Mouse (Mus musculus): ENCODE measurements around the gene Cpsf2. TPM values are rescaled to one million over a fixed set of nuclear protein-coding genes. Genes with fewer than 3 reads are reported as not detected.

Cpsf2 gene
- total RNA-seq, 1 experiment: 30.5 TPM

GRCm38 (mm10) chr12:101972230-101972629 lies 3.6 kb upstream of the Cpsf2 start:
- Histone ChIP-seq H3K4me3 (ENCODE audit: insufficient read depth in 1 of 2, low read depth in 1 of 2, low read length in 2 of 2, poor library complexity in 1 of 2, severe bottlenecking in 1 of 2) (no peak overlapping the region), H3K36me3 (ENCODE audit: control insufficient read depth, insufficient read depth, low read length, poor library complexity, severe bottlenecking) (peaks cover 8% of the 10 kb centered on the region), H3K9ac (ENCODE audit: insufficient read depth, low read depth, low read length, poor library complexity, severe bottlenecking) (0 out of 2 replicates have a peak overlapping the region, but pooled peaks have one; percentile 26), H3K4me1 (ENCODE audit: control insufficient read depth in 2 of 2, insufficient read depth in 2 of 2, low read length in 2 of 2, poor library complexity in 1 of 2) (peaks cover 0 to 4% of the 10 kb centered on the region in 2 experiments; a peak in 1 of 4 replicates), H3K27ac (ENCODE audit: insufficient read depth, low read depth, low read length, poor library complexity, severe bottlenecking) (no peak overlapping the region), H3K9me3 (ENCODE audit: control insufficient read depth, insufficient read depth, low read depth, low read length) (no peaks in the 10 kb centered on the region)
- TF ChIP-seq HCFC1 (IDR thresholded peaks at IDR 0.05; ENCODE audit: borderline replicate concordance, insufficient read depth, low read length) (no peak), ZNF384 (IDR thresholded peaks at IDR 0.05; ENCODE audit: low read depth, low read length) (no peak), MAFK (IDR thresholded peaks at IDR 0.05; ENCODE audit: insufficient read depth, low read depth, low read length) (0 out of 2 replicates have a peak, but pooled peaks have one; percentile 59), CHD2 (IDR thresholded peaks at IDR 0.05; ENCODE audit: low read depth, low read length) (no peak)
- no peak for DNase-seq (ENCODE audit: low read depth, low spot score)
- in situ Hi-C loops (cut with MboI; ENCODE audit: low sequenced_read_pairs in 2 of 2, unreplicated experiment in 2 of 2): no loop called here

- TF ChIP-seq CHD2 (IDR thresholded peaks at IDR 0.05; ENCODE audit: low read depth, low read length) (no peak), ZNF384 (IDR thresholded peaks at IDR 0.05; ENCODE audit: low read depth, low read length) (no peak), MAFK (IDR thresholded peaks at IDR 0.05; ENCODE audit: insufficient read depth, low read depth, low read length) (no peak), HCFC1 (IDR thresholded peaks at IDR 0.05; ENCODE audit: borderline replicate concordance, insufficient read depth, low read length) (no peak), ZC3H11A (IDR thresholded peaks at IDR 0.05; ENCODE audit: borderline replicate concordance, low read depth, low read length) (no peak)
- H3K9me3 ChIP-seq (ENCODE audit: control insufficient read depth, insufficient read depth, low read depth, low read length): no peaks in the 10 kb centered on the region
- in situ Hi-C loops (cut with MboI; ENCODE audit: low sequenced_read_pairs in 2 of 2, unreplicated experiment in 2 of 2): no loop called here
- peak overlapping the region; percentile 85 to 87 for H3K4me3 ChIP-seq (ENCODE audit: insufficient read depth in 1 of 2, low read depth in 1 of 2, low read length in 2 of 2, poor library complexity in 1 of 2, severe bottlenecking in 1 of 2)
- peaks cover 5% of the 10 kb centered on the region; the same call in 1 of the 2 replicates for H3K36me3 ChIP-seq (ENCODE audit: control insufficient read depth, insufficient read depth, low read length, poor library complexity, severe bottlenecking)
- peaks cover 0 to 7% of the 10 kb centered on the region in 2 experiments; a peak in 1 of 4 replicates for H3K4me1 ChIP-seq (ENCODE audit: control insufficient read depth in 2 of 2, insufficient read depth in 2 of 2, low read length in 2 of 2, poor library complexity in 1 of 2)
- no peak for DNase-seq (ENCODE audit: low read depth, low spot score)
- H3K27ac ChIP-seq (ENCODE audit: insufficient read depth, low read depth, low read length, poor library complexity, severe bottlenecking): no peak overlapping the region; the same call in 1 of the 2 replicates
- H3K9ac ChIP-seq (ENCODE audit: insufficient read depth, low read depth, low read length, poor library complexity, severe bottlenecking): peak overlapping the region; percentile 97; the same call in 1 of the 2 replicates
Measured at GRCm38 (mm10) chr12:101974571-101974970, 1.2 kb upstream of the Cpsf2 start.

DNA sequence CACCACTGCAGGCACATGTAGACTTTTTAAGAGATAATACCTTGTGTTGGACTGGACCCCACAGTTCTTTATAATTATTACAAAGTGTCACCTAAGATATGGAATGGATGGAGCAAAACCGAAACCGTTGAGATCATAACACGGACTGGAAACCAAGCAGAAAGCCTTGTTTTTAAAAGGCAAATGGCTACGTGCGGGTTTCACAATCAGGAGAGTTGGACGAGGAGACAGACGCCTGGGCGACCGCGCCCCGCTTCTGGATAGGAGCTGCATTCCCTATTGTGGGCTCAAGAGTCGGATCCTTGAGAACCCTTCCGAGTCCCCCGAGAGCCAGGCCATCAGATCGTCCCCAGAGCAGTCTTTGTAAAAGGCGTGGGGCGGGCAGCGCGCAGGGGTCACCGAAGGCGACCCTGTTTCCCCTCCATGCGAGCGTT lies 604 bp upstream of the Cpsf2 start:
- in situ Hi-C loops (cut with MboI; ENCODE audit: low sequenced_read_pairs in 2 of 2, unreplicated experiment in 2 of 2): loop anchor here in 1 of 2 experiments (25.0 kb wide), 1 partner anchor 787 kb away; the partner anchor contains the start of genes Gm20604, Gm28051, Gon7 and Ubr7
- peak overlapping the region; percentile 62; the same call in 1 of the 2 replicates for H3K27ac ChIP-seq (ENCODE audit: insufficient read depth, low read depth, low read length, poor library complexity, severe bottlenecking)
- DNase-seq (ENCODE audit: low read depth, low spot score): no peak
- H3K4me3 ChIP-seq (ENCODE audit: insufficient read depth in 1 of 2, low read depth in 1 of 2, low read length in 2 of 2, poor library complexity in 1 of 2, severe bottlenecking in 1 of 2): peak overlapping the region; percentile 85 to 87
- peaks cover 5% of the 10 kb centered on the region; the same call in 1 of the 2 replicates for H3K36me3 ChIP-seq (ENCODE audit: control insufficient read depth, insufficient read depth, low read length, poor library complexity, severe bottlenecking)
- no peaks in the 10 kb centered on the region for H3K9me3 ChIP-seq (ENCODE audit: control insufficient read depth, insufficient read depth, low read depth, low read length)
- H3K9ac ChIP-seq (ENCODE audit: insufficient read depth, low read depth, low read length, poor library complexity, severe bottlenecking): peak overlapping the region; percentile 97
- peaks cover 0 to 7% of the 10 kb centered on the region in 2 experiments; a peak in 1 of 4 replicates for H3K4me1 ChIP-seq (ENCODE audit: control insufficient read depth in 2 of 2, insufficient read depth in 2 of 2, low read length in 2 of 2, poor library complexity in 1 of 2)
- TF ChIP-seq HCFC1 (IDR thresholded peaks at IDR 0.05; ENCODE audit: borderline replicate concordance, insufficient read depth, low read length): no peak

GRCm38 (mm10) chr12:101976651-101977403 lies 1.0 kb downstream of the Cpsf2 start:
- no peak for DNase-seq (ENCODE audit: low read depth, low spot score)
- Histone ChIP-seq H3K27ac (ENCODE audit: insufficient read depth, low read depth, low read length, poor library complexity, severe bottlenecking) (no peak overlapping the region), H3K4me3 (ENCODE audit: insufficient read depth in 1 of 2, low read depth in 1 of 2, low read length in 2 of 2, poor library complexity in 1 of 2, severe bottlenecking in 1 of 2) (peak overlapping the region; percentile 85 to 87), H3K4me1 (ENCODE audit: control insufficient read depth in 2 of 2, insufficient read depth in 2 of 2, low read length in 2 of 2, poor library complexity in 1 of 2) (peaks cover 0 to 7% of the 10 kb centered on the region in 2 experiments; a peak in 1 of 4 replicates), H3K9ac (ENCODE audit: insufficient read depth, low read depth, low read length, poor library complexity, severe bottlenecking) (peak overlapping the region; percentile 97), H3K9me3 (ENCODE audit: control insufficient read depth, insufficient read depth, low read depth, low read length) (no peaks in the 10 kb centered on the region), H3K36me3 (ENCODE audit: control insufficient read depth, insufficient read depth, low read length, poor library complexity, severe bottlenecking) (peaks cover 5% of the 10 kb centered on the region)
- in situ Hi-C loops (cut with MboI; ENCODE audit: low sequenced_read_pairs in 2 of 2, unreplicated experiment in 2 of 2): loop anchor here in 1 of 2 experiments (25.0 kb wide), 1 partner anchor 785 kb away; the partner anchor contains the start of genes Gm20604, Gm28051, Gon7 and Ubr7
- no peak for TF ChIP-seq MAFK (IDR thresholded peaks at IDR 0.05; ENCODE audit: insufficient read depth, low read depth, low read length)
- TF ChIP-seq CHD2 (IDR thresholded peaks at IDR 0.05; ENCODE audit: low read depth, low read length): no peak
- TF ChIP-seq ZC3H11A (IDR thresholded peaks at IDR 0.05; ENCODE audit: borderline replicate concordance, low read depth, low read length): no peak
- no peak for TF ChIP-seq HCFC1 (IDR thresholded peaks at IDR 0.05; ENCODE audit: borderline replicate concordance, insufficient read depth, low read length)
- no peak for TF ChIP-seq ZNF384 (IDR thresholded peaks at IDR 0.05; ENCODE audit: low read depth, low read length)
